Mouse (Mus musculus): ENCODE results near the gene Gm49711. TPM values are rescaled to one million over a fixed set of nuclear protein-coding genes. Genes with fewer than 3 reads are reported as not detected.

Gene Gm49711
- polyA plus RNA-seq (2016; fragmentation: Nextera tagmentation; extraction: Ambion mirVana): 0.15 TPM in 1 of 2 replicates, not detected in the other

DNA sequence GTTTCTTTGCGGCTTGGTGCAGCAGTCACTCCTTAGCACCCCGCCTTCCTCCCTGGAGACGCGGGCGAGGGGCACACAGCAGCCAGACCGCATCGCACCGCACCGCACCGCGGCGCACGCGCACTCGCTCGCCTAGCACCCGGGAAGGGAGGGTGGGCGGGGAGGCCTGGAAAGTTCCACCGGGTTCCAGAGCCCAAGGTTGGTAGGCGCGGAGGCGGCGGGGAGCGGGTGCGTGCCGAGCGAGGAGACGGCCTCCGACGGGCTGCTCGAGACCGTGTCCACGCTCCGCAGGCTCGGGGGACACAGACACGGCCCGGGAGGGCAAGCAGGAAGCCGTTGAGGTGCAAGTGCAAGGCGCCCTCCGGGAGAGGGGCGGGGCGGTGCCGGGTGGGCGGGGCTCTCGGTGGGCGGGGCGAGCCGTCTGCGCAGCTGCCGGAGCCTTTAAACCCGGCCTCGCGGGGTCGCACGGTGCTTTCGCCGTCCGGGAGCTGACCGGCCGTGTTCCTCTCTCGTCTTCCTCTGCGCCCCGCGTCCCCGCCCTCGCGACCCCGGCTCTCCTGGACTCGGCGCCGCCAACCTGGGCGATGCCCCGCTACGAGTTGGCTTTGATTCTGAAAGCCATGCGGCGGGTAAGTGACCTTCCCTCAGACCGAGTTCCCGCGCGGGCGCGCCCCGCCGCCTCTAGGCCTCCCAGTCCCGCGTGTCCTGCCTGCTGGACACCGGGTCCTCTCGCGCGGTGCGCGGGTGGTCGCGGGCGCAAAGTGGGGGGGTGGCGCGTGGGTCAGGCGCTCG is at the start of gene Gm49711, which contains the start of the genes Mrps6 and Slc5a3:
Gene Gm49711, plus strand, starts transcription at position 465 of the 792 bp plus-strand sequence.
Gene Mrps6, plus strand, starts transcription at position 419 of the 792 bp plus-strand sequence.
Gene Slc5a3, plus strand, starts transcription at position 471 of the 792 bp plus-strand sequence.
- peak; percentile 94 for ATAC-seq (ENCODE audit: insufficient number of reproducible peaks, low FRiP score)
- Histone ChIP-seq H3K4me1 (replicated peaks) (peaks cover 25% of the 10 kb centered on the region), H3K27ac (ENCODE audit: poor library complexity, severe bottlenecking) (peak within 1 kb of the TSS; percentile 78), H3K4me2 (peak within 1 kb of the TSS; percentile 94), H3K27me3 (replicated peaks) (no peaks in the 10 kb centered on the region), H3K9me3 (replicated peaks) (peaks cover 11% of the 10 kb centered on the region), H3K36me3 (peaks cover 20% of the 10 kb centered on the region), H3K9ac (peak within 1 kb of the TSS; percentile 95), H3K4me3 (peak within 1 kb of the TSS; percentile 85)
- under 1% methylated on average over 89 of the region's 99 CpGs for WGBS

DNA sequence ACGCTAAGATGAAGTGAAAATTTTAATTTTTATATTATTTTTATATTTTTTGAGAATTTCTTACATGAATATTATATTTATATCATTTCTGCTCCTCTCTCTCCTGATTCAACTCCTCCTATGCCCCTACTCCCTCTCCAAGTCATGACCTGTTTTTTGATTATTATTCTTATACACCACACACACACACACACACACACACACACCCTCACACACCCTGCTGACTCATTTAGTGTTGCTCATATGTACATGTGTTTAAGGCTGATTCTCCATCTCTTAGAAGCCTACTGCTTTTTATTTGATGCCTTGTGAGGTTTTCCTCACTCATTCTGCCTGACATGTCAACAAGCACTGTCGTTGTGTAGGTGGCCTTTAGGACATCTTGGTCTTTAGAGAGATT is 48.5 kb upstream of the Gm49711 start:
- no peak overlapping the region for H3K27ac ChIP-seq (ENCODE audit: poor library complexity, severe bottlenecking)
- H3K4me1 ChIP-seq (replicated peaks): no peaks in the 10 kb centered on the region
- H3K4me2 ChIP-seq: no peak overlapping the region
- no peak for ATAC-seq (ENCODE audit: insufficient number of reproducible peaks, low FRiP score)
- H3K27me3 ChIP-seq (replicated peaks): no peaks in the 10 kb centered on the region
- 86% methylated on average over 2 of the region's 2 CpGs for WGBS
- H3K36me3 ChIP-seq: no peaks in the 10 kb centered on the region
- H3K4me3 ChIP-seq: no peak overlapping the region
- H3K9ac ChIP-seq: no peak overlapping the region
- peaks cover 10% of the 10 kb centered on the region; the same call in 1 of the 2 replicates for H3K9me3 ChIP-seq (replicated peaks)

DNA sequence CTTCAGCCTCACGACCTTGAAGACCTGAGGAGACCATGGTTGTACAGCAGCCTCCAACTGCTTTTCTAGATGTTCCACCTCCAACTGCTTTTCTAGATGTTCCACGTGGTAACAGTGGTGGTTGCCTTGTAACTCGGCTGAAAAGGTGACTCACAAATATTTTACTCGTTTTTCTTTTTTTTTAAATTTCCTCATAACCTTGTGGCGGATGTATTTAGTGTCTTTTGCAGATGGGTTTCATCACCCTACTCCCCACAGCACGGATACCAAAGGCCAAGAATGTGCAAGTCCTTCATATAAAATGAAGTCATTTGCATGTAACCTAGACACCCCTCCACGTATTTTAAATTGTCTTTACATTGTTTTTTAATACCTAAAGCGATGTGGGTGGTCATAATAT is 41.3 kb upstream of the Gm49711 start:
- H3K36me3 ChIP-seq: no peaks in the 10 kb centered on the region
- H3K4me2 ChIP-seq: no peak overlapping the region
- 0 out of 2 replicates have a peak, but pooled peaks cover 5% of the 10 kb centered on the region for H3K9me3 ChIP-seq (replicated peaks)
- H3K9ac ChIP-seq: no peak overlapping the region
- 79% methylated on average over 8 of the region's 8 CpGs for WGBS
- ATAC-seq (ENCODE audit: insufficient number of reproducible peaks, low FRiP score): no peak
- H3K27me3 ChIP-seq (replicated peaks): no peaks in the 10 kb centered on the region
- H3K27ac ChIP-seq (ENCODE audit: poor library complexity, severe bottlenecking): no peak overlapping the region
- no peak overlapping the region for H3K4me3 ChIP-seq
- peaks cover 10% of the 10 kb centered on the region for H3K4me1 ChIP-seq (replicated peaks)

DNA sequence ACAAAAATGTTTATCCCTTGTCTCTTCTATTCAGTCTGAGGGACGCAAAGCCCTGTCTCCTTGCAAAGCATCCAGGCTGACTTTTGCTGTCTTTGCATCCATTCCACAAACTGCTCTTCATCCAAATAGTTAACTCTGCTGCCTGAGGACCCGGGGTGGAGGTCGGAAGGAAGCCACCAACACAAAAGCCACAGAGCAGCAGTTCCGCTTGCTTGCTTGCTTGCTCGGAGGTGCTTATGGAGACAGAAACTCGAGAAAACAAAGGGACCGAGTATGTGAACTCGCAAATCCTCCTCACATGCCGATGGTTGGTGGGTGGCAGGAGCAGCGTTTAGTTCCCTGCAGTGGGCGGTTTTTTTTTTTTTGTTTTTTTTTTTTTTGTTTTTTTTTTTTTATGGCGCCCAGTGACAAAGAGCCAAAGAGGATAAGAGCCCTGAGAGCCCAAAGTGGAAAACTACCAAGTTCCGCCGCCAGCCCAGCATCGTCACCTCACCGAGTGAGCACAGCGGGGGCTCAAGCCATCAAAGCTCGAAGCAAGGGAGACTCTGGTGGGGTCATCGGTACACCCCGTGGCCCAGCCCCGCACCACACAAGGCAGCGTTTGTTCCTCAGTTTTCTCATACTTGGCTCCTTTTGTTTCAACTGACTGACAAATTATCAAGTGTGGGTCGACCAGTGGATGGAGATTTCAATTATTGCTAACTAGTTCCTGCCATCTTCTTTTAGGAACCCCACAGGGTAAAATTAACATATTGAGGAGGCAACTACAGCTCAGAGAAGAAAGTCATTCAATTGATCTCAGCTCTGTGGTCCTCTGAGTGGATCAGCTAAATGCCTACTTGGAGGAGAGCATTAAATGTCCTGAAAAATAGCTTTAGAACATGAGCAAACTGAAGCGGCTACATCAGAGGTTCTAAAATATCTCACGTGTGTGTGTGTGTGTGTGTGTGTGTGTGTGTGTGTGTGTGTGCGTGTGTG is 38.7 kb upstream of the Gm49711 start:
- H3K4me3 ChIP-seq: peak overlapping the region; percentile 43
- 8% methylated on average over 26 of the region's 26 CpGs for WGBS
- H3K9me3 ChIP-seq (replicated peaks): 0 out of 2 replicates have a peak, but pooled peaks cover 5% of the 10 kb centered on the region
- ATAC-seq (ENCODE audit: insufficient number of reproducible peaks, low FRiP score): no peak
- peak overlapping the region; percentile 65 for H3K9ac ChIP-seq
- peak overlapping the region; percentile 23; the same call in 1 of the 2 replicates for H3K27ac ChIP-seq (ENCODE audit: poor library complexity, severe bottlenecking)
- H3K27me3 ChIP-seq (replicated peaks): no peaks in the 10 kb centered on the region
- H3K4me2 ChIP-seq: peak overlapping the region; percentile 72
- peaks cover 29% of the 10 kb centered on the region for H3K4me1 ChIP-seq (replicated peaks)
- H3K36me3 ChIP-seq: no peaks in the 10 kb centered on the region

DNA sequence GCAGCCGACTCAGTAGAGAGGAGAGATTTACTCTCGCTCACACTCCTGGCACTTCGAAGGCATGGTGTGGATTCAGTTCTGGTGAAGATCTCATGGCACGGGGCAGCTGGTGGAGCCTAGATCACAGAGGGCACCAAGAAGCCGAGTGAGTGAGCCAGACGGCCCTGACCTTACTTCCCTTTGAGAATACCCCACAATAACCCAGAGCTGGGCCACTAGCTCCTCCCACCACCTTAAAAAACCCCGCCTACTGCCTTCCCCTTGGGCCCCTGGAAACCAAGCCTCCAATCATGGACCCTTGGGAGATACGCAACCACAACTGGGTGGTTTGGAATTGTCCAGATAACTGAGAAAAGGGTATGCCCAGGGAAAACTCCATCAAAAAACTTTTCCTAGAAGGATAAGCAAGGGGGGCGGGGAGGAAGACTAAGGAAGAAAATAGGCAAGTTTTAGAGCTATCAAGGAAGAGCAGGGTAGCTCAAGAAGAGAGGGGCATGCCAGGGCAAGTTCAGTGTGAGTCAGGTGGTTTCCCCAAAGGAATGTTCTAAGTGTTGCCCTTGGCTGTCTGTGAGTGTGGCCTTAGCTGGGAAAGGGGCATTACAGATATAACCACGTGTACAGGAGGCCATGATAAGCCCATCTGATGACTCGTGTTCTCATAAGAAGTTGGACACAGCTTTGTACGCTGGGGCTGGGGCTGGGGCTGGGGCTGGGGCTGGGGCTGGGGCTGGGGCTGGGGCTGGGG is 36.3 kb upstream of the Gm49711 start:
- H3K27me3 ChIP-seq (replicated peaks): no peaks in the 10 kb centered on the region
- H3K9ac ChIP-seq: no peak overlapping the region
- H3K36me3 ChIP-seq: no peaks in the 10 kb centered on the region
- 66% methylated on average over 12 of the region's 12 CpGs for WGBS
- peaks cover 30% of the 10 kb centered on the region for H3K4me1 ChIP-seq (replicated peaks)
- no peak for ATAC-seq (ENCODE audit: insufficient number of reproducible peaks, low FRiP score)
- no peak overlapping the region for H3K4me2 ChIP-seq
- H3K9me3 ChIP-seq (replicated peaks): 0 out of 2 replicates have a peak, but pooled peaks cover 5% of the 10 kb centered on the region
- H3K4me3 ChIP-seq: no peak overlapping the region
- peak overlapping the region; percentile 14; the same call in 1 of the 2 replicates for H3K27ac ChIP-seq (ENCODE audit: poor library complexity, severe bottlenecking)

DNA sequence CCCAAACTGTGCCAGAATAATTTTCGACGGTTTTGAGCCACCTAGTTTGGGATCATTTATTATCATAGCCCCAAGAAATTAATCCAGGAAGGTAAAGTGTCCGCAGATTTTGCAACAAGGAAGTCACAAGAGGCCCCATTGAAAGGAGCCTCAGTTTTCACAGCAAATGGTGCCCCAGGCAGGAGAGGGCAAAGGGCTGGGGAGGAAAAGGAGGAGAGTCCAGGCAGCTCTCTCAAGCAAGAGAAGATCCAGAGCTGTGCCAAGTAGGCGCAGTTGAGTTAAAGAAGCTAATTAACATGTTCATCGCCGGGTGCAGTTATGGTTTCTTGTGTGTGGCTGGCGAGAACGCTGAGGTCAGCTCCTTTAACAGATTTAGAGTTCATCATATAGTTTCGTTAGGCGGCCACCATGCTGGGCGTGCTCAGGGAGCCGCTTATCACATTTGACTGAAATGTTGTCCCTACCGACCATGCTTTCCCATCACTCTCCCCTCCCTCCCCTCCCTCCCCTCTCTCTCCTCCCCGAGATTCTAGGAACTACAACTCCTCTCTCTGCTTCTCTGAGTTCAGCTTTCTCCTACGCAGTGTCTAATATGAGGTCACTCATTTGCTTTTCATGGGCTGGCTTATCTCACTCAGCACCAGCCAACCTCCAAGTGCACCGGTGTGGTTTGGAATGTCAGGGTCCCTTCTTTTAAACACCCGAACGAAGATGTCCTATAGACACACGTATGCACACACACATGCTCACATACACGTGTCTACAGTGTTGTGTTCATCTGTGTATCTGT is 35.4 kb upstream of the Gm49711 start:
- no peaks in the 10 kb centered on the region for H3K36me3 ChIP-seq
- H3K4me2 ChIP-seq: peak overlapping the region; percentile 24
- no peak overlapping the region for H3K4me3 ChIP-seq
- H3K9ac ChIP-seq: no peak overlapping the region
- no peaks in the 10 kb centered on the region for H3K27me3 ChIP-seq (replicated peaks)
- peaks cover 30% of the 10 kb centered on the region for H3K4me1 ChIP-seq (replicated peaks)
- ATAC-seq (ENCODE audit: insufficient number of reproducible peaks, low FRiP score): peak; percentile 63; the same call in 1 of the 2 replicates
- WGBS: 36% methylated on average over 20 of the region's 20 CpGs
- H3K9me3 ChIP-seq (replicated peaks): 0 out of 2 replicates have a peak, but pooled peaks cover 2% of the 10 kb centered on the region
- H3K27ac ChIP-seq (ENCODE audit: poor library complexity, severe bottlenecking): peak overlapping the region; percentile 14; the same call in 1 of the 2 replicates

DNA sequence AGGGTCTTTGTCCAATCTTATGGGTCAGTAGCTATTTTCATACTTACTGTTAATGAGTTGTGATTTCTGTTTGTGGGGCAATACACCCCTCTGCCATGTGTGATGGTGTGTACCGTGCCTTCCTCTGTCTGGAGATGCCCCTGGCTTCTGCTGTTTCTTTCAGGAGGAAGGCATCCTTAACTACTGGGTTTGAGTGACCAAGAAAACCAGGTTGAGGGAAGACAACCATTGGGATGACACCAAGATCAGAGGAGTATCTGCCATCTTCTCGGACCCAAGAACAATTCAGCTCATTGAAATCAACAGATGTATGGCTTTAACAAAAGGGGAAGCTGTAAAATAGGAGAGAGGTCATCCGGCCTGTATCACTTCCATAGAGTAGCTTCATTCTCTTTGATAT is 24.8 kb upstream of the Gm49711 start:
- 84% methylated on average over 3 of the region's 3 CpGs for WGBS
- H3K4me1 ChIP-seq (replicated peaks): peaks cover 3% of the 10 kb centered on the region; the same call in 1 of the 2 replicates
- no peak overlapping the region for H3K4me3 ChIP-seq
- H3K4me2 ChIP-seq: no peak overlapping the region
- no peaks in the 10 kb centered on the region for H3K36me3 ChIP-seq
- H3K27ac ChIP-seq (ENCODE audit: poor library complexity, severe bottlenecking): no peak overlapping the region
- 0 out of 2 replicates have a peak, but pooled peaks cover 4% of the 10 kb centered on the region for H3K9me3 ChIP-seq (replicated peaks)
- no peaks in the 10 kb centered on the region for H3K27me3 ChIP-seq (replicated peaks)
- no peak for ATAC-seq (ENCODE audit: insufficient number of reproducible peaks, low FRiP score)
- H3K9ac ChIP-seq: no peak overlapping the region

DNA sequence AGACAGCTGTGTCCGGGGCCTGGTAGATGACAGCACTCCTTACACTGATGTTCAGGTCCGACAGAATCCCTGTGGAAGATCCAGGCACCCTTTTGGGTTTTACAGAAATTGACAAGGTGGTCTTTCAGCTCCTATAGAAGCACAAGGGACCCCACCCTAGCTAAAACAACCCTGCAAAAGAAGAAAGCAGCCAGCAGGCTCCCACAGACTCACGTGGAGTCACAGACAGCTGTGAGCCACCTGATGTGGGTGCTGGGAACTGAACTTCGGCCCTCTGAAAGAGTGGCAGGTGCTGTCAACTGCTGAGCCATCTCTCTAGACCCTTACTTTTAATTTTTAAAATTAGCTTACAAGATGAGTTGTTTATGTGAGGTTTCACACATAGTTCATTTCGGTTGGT is 23.4 kb upstream of the Gm49711 start:
- no peak overlapping the region for H3K4me2 ChIP-seq
- H3K9me3 ChIP-seq (replicated peaks): peaks cover 3% of the 10 kb centered on the region; the same call in 1 of the 2 replicates
- H3K4me1 ChIP-seq (replicated peaks): no peaks in the 10 kb centered on the region
- no peak for ATAC-seq (ENCODE audit: insufficient number of reproducible peaks, low FRiP score)
- H3K27ac ChIP-seq (ENCODE audit: poor library complexity, severe bottlenecking): no peak overlapping the region
- WGBS: 71% methylated on average over 5 of the region's 5 CpGs
- H3K36me3 ChIP-seq: no peaks in the 10 kb centered on the region
- no peak overlapping the region for H3K9ac ChIP-seq
- no peaks in the 10 kb centered on the region for H3K27me3 ChIP-seq (replicated peaks)
- no peak overlapping the region for H3K4me3 ChIP-seq

DNA sequence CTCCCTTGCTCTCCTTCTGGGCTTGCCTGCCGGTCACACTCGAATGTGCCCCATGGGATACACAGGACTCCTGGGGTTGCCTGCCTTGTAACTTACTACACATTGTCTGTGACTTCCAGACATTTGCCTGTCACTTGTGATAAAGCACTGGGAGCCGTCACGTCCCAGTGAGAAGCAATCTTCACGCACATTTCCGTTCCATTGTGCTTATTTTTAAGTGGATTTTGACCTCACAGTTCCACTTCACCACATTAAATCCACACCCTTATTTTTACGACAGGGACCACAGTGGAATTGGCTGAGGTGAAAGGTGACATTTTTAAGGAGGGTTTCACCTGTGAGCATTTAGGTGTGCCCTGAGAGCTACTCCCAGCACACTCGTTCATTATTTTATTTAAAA is 21.4 kb upstream of the Gm49711 start:
- no peaks in the 10 kb centered on the region for H3K27me3 ChIP-seq (replicated peaks)
- WGBS: 51% methylated on average over 8 of the region's 8 CpGs
- H3K27ac ChIP-seq (ENCODE audit: poor library complexity, severe bottlenecking): no peak overlapping the region
- H3K9ac ChIP-seq: no peak overlapping the region
- H3K4me1 ChIP-seq (replicated peaks): no peaks in the 10 kb centered on the region
- H3K36me3 ChIP-seq: no peaks in the 10 kb centered on the region
- no peak overlapping the region for H3K4me2 ChIP-seq
- ATAC-seq (ENCODE audit: insufficient number of reproducible peaks, low FRiP score): no peak
- H3K4me3 ChIP-seq: no peak overlapping the region
- peaks cover 7% of the 10 kb centered on the region; the same call in 1 of the 2 replicates for H3K9me3 ChIP-seq (replicated peaks)
